Mouse (Mus musculus): Measurements from ENCODE around the gene Fam47c. TPM values are rescaled to one million over a fixed set of nuclear protein-coding genes. Genes with fewer than 3 reads are reported as not detected.

The Fam47c gene
- not detected in 2 replicates for polyA plus RNA-seq (2015; fragmentation: Nextera tagmentation; extraction: Ambion mirVana)

DNA sequence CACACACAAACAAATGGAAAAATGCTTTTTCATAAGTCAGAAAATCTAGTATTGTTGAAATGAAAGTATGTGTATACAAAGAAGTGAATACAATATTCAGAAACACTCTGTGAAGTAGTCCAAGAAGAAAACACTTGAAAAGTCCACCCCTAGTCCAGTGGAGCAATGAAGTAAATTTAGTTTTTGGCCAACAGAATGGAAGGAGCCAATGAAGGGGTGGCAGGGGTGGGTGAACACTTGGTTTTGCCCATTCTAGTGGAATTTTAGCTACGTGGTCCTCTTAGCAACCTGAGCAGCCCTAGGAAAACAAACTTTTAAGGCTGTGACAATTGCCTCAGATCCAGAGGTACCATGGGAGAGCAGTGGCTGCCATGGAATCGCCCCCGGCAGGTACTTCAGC is at the start of gene Fam47c:
Fam47c (plus strand) TSS at position 301 of the 400 bp plus-strand sequence.
- Histone ChIP-seq H3K4me2 (ENCODE audit: low read length) (no peak within 1 kb of the TSS), H3K36me3 (ENCODE audit: control insufficient read depth, insufficient read depth, low read length) (no peaks in the 10 kb centered on the region), H3K4me1 (ENCODE audit: control insufficient read depth, insufficient read depth, low read length) (no peaks in the 10 kb centered on the region), H3K27me3 (ENCODE audit: control insufficient read depth, insufficient read depth, low read depth, low read length) (no peaks in the 10 kb centered on the region), H3K4me3 (ENCODE audit: low read depth, low read length) (no peak within 1 kb of the TSS), H3K27ac (ENCODE audit: low read length) (no peak within 1 kb of the TSS), H3K9me3 (replicated peaks; ENCODE audit: control insufficient read depth, low read length, poor library complexity, severe bottlenecking) (no peaks in the 10 kb centered on the region), H3K9ac (ENCODE audit: low read depth, low read length) (no peak within 1 kb of the TSS)
- ATAC-seq = no peak
- WGBS = 90% methylated on average over 3 of the region's 3 CpGs

DNA sequence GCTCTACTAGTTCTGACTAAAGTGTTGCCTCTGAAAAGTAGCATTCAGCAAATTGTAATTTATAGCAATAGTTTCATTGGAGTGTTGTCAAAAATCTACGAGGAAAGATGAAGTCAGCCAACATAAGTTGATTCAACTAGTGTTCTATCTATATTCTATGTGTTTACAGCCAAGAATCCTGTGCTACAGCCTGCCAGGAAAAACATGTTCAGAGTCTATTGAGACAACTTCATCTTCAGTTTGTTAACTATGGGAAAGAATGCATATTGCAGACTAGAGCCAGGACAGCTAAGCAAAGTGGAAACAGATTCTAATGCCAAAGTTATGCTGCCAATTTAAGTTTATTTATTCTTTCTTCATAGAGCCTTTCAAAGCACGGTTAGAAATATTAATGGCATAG is 31.8 kb downstream of the Fam47c start:
- H3K4me2 ChIP-seq (ENCODE audit: low read length) = no peak overlapping the region
- H3K4me1 ChIP-seq (ENCODE audit: control insufficient read depth, insufficient read depth, low read length) = no peaks in the 10 kb centered on the region
- WGBS = 71% methylated on average over 2 of the region's 2 CpGs
- H3K9me3 ChIP-seq (replicated peaks; ENCODE audit: control insufficient read depth, low read length, poor library complexity, severe bottlenecking) = no peaks in the 10 kb centered on the region
- ATAC-seq = no peak
- H3K9ac ChIP-seq (ENCODE audit: low read depth, low read length) = no peak overlapping the region
- no peaks in the 10 kb centered on the region for H3K27me3 ChIP-seq (ENCODE audit: control insufficient read depth, insufficient read depth, low read depth, low read length)
- H3K36me3 ChIP-seq (ENCODE audit: control insufficient read depth, insufficient read depth, low read length) = no peaks in the 10 kb centered on the region
- H3K4me3 ChIP-seq (ENCODE audit: low read depth, low read length) = no peak overlapping the region
- H3K27ac ChIP-seq (ENCODE audit: low read length) = no peak overlapping the region

DNA sequence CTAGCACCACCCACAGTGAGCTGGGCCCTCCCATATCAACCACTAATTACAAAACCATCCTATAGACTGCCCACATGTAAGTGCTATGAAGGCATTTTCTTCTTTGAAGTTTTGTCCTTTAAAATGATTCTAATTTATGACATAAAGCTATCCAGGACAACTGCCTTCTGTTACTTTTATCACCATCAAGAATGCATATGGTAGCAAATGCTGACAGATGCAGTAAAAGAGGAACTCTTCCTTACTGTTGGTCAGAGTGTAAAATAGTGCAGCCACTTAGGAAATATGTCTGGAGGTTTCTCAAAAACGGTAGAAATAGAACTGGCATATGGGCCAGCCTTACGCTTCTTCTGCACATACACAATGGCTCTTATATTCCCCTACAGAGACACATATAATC is 39.5 kb downstream of the Fam47c start:
- 0 out of 2 replicates have a peak, but pooled peaks cover 2% of the 10 kb centered on the region for H3K9me3 ChIP-seq (replicated peaks; ENCODE audit: control insufficient read depth, low read length, poor library complexity, severe bottlenecking)
- H3K4me3 ChIP-seq (ENCODE audit: low read depth, low read length) = no peak overlapping the region
- no peaks in the 10 kb centered on the region for H3K27me3 ChIP-seq (ENCODE audit: control insufficient read depth, insufficient read depth, low read depth, low read length)
- H3K9ac ChIP-seq (ENCODE audit: low read depth, low read length) = no peak overlapping the region
- 84% methylated on average over 2 of the region's 2 CpGs for WGBS
- no peaks in the 10 kb centered on the region for H3K36me3 ChIP-seq (ENCODE audit: control insufficient read depth, insufficient read depth, low read length)
- H3K4me1 ChIP-seq (ENCODE audit: control insufficient read depth, insufficient read depth, low read length) = no peaks in the 10 kb centered on the region
- H3K4me2 ChIP-seq (ENCODE audit: low read length) = no peak overlapping the region
- ATAC-seq = no peak
- no peak overlapping the region for H3K27ac ChIP-seq (ENCODE audit: low read length)

Other genes with a start within 250 kb of the Fam47c start
- 6.2 and 7.0 TPM in 2 replicates for gene Prrg1, start 153.9 kb upstream of the Fam47c start, polyA plus RNA-seq (2015; fragmentation: Nextera tagmentation; extraction: Ambion mirVana)

Measured in midbrain, embryonic 16.5 days (tissue).